Mouse (Mus musculus) CH12.LX (cell line): ENCODE measurements around the gene Dio3.

Experiments
- BHLHE40 ChIP-seq: IDR thresholded peaks from 2 replicates; pipeline ENCODE4 v1.6.1; 2011; ENCODE audit warnings: mild to moderate bottlenecking, low read depth, low read length, improper control_type of control experiment
- CTCF ChIP-seq, 2 experiments: IDR thresholded peaks in 1 of 2; conservative IDR thresholded peaks in 1 of 2; 2 replicates each; pipeline ENCODE4 v1.5.1; 2011 to 2012; ENCODE audit warnings: low read depth in 2 of 2, low read length in 2 of 2, improper control_type of control experiment in 1 of 2, inconsistent platforms in 1 of 2, mild to moderate bottlenecking in 1 of 2, moderate library complexity in 1 of 2
- EP300 ChIP-seq: IDR thresholded peaks from 2 replicates; pipeline ENCODE4 v1.6.1; 2011; ENCODE audit warnings: low read length, improper control_type of control experiment
- GABPA ChIP-seq: IDR thresholded peaks from 2 replicates; pipeline ENCODE4 v1.6.1; 2012; ENCODE audit warnings: low read depth, low read length, improper control_type of control experiment, inconsistent platforms; ENCODE audit not compliant: insufficient replicate concordance
- MAX ChIP-seq: IDR thresholded peaks from 2 replicates; pipeline ENCODE4 v1.6.1; 2011; ENCODE audit warnings: low read length, improper control_type of control experiment
- MEF2A ChIP-seq: IDR thresholded peaks from 2 replicates; pipeline ENCODE4 v1.6.1; 2014; ENCODE audit warnings: low read depth, mild to moderate bottlenecking, inconsistent platforms, low read length, improper control_type of control experiment, borderline replicate concordance
- PAX5 ChIP-seq: IDR thresholded peaks from 2 replicates; pipeline ENCODE4 v1.6.1; 2012; ENCODE audit warnings: low read length, inconsistent platforms, mixed read lengths
- POLR2A ChIP-seq: IDR thresholded peaks from 2 replicates; pipeline ENCODE4 v1.6.1; 2011; ENCODE audit warnings: low read depth, mild to moderate bottlenecking, improper control_type of control experiment, low read length
- SMC3 ChIP-seq: IDR thresholded peaks from 2 replicates; pipeline ENCODE4 v1.6.1; 2011; ENCODE audit warnings: low read depth, low read length, improper control_type of control experiment
- ZMIZ1 ChIP-seq: IDR thresholded peaks from 2 replicates; pipeline ENCODE4 v1.6.1; 2012; ENCODE audit warnings: low read depth, mild to moderate bottlenecking, inconsistent platforms, low read length, improper control_type of control experiment
- ZNF384 ChIP-seq: IDR thresholded peaks from 2 replicates; pipeline ENCODE4 v1.6.1; 2012; ENCODE audit warnings: low read depth, low read length, improper control_type of control experiment, inconsistent platforms

DNA sequence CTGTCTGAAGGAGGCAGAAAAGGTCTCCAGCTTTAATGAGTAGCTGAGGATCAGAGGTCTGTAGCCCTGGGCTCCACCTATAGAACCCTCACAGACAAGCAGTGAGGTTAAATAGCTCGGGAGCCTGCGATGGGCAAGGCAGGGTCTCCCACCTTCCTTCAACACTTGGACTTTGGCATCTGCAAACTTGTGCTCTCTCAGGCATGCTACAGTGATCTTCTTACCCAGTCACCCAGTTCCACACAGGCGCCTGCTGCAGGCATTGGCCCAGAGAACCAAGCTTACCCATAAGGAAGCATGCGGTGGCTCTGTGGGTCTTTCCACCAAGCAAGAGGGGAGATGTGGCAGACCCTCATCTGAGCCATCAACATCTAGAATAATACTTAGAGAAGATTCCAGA lies 43.0 kb upstream of the Dio3 start:
- TF ChIP-seq CTCF (conservative IDR thresholded peaks at IDR 0.05 in 1 of 2, IDR thresholded peaks at IDR 0.05 in 1 of 2; ENCODE audit: low read depth in 2 of 2, low read length in 2 of 2): no peak
- no peak for TF ChIP-seq MEF2A
- no peak for TF ChIP-seq EP300
- TF ChIP-seq GABPA: no peak
- no peak for TF ChIP-seq BHLHE40
- no peak for TF ChIP-seq ZMIZ1
- TF ChIP-seq PAX5: no peak
- no peak for TF ChIP-seq ZNF384
- TF ChIP-seq SMC3: no peak
- no peak for TF ChIP-seq MAX
- no peak for TF ChIP-seq POLR2A
